Mouse (Mus musculus): ENCODE results near the gene Stard13. TPM values are rescaled to one million over a fixed set of nuclear protein-coding genes. Genes with fewer than 3 reads are reported as not detected.

The Stard13 gene
- polyA plus RNA-seq, 1 experiment from 2014 or later = 2.7 TPM

DNA sequence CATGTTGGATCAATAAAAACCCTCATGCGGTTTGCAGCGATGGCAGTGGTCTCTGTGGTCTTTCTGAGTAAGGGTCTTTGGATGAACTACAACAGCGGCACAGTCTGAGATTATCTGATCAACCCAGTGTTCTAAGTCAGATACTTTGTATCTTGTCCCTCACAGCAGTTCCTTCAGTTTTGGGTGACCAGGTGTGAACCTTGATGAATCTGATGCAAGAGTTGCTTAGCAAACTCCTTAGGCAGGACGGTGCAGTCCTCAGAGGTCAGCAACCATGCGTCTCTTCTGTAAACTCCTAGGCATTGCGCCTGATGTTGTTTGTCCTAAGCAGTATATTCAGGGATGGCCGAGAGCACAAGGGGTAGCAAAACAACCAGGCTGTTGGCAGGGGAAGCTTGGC lies 232.5 kb downstream of the Stard13 start:
- no peak overlapping the region for H3K4me2 ChIP-seq (ENCODE audit: low read depth, low read length)
- H3K36me3 ChIP-seq (ENCODE audit: control insufficient read depth, insufficient read depth, low read length) = no peaks in the 10 kb centered on the region
- H3K27me3 ChIP-seq (ENCODE audit: control insufficient read depth, insufficient read depth, low read length) = no peaks in the 10 kb centered on the region
- ATAC-seq (ENCODE audit: low read depth) = no peak
- H3K27ac ChIP-seq (ENCODE audit: low read depth, low read length) = no peak overlapping the region
- 94% methylated on average over 7 of the region's 7 CpGs for WGBS
- H3K4me3 ChIP-seq (ENCODE audit: low read depth, low read length) = no peak overlapping the region
- H3K4me1 ChIP-seq (ENCODE audit: control insufficient read depth, insufficient read depth, low read length) = no peaks in the 10 kb centered on the region
- no peaks in the 10 kb centered on the region for H3K9me3 ChIP-seq (ENCODE audit: control insufficient read depth, low read length)
- no peak overlapping the region for H3K9ac ChIP-seq (replicated peaks; ENCODE audit: low read depth, low read length)

DNA sequence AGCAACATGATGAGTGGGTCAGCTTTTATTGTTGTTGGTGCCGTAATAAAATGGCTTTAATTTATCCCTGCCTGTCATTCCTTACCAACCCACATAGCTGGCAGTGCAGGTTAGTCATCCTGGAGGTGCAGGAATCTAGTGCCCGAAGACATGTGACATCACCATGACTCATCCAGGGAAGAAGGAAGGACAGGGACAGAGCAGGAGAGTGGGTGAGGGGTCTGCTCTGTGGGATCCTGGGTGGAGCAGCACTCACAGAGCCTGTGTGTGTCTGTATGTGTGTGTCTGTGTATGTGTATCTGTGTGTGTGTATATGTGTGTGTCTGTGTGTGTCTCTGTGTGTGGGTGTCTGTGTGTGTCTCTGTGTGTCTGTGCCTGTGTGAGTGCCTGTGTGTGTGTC lies 237.1 kb downstream of the Stard13 start:
- Histone ChIP-seq H3K27ac (ENCODE audit: low read depth, low read length) (no peak overlapping the region), H3K36me3 (ENCODE audit: control insufficient read depth, insufficient read depth, low read length) (no peaks in the 10 kb centered on the region), H3K9me3 (ENCODE audit: control insufficient read depth, low read length) (no peaks in the 10 kb centered on the region), H3K4me2 (ENCODE audit: low read depth, low read length) (no peak overlapping the region), H3K9ac (replicated peaks; ENCODE audit: low read depth, low read length) (no peak overlapping the region), H3K27me3 (ENCODE audit: control insufficient read depth, insufficient read depth, low read length) (no peaks in the 10 kb centered on the region), H3K4me1 (ENCODE audit: control insufficient read depth, insufficient read depth, low read length) (no peaks in the 10 kb centered on the region), H3K4me3 (ENCODE audit: low read depth, low read length) (no peak overlapping the region)
- ATAC-seq (ENCODE audit: low read depth) = no peak
- 71% methylated on average over 2 of the region's 2 CpGs for WGBS

DNA sequence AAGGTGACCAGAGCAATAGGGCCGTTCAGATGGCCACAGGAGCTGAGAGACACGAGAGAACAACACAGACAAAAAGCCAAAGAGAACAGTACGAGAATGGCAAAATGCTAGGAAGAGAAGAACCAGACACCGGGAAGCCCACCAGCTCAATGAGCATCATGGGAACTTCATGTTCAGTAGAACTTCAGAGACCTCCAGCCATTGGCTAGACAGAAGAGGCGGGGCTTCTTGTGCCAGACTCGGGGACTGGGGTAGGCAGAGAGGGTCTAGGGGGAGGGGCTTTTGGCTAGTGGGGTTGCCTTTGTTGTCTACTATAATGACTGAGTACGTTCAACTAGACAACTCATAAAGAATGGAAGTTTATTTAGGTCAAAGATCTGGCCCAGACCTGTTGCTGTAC lies 239.5 kb downstream of the Stard13 start:
- H3K36me3 ChIP-seq (ENCODE audit: control insufficient read depth, insufficient read depth, low read length) = no peaks in the 10 kb centered on the region
- no peak overlapping the region for H3K4me3 ChIP-seq (ENCODE audit: low read depth, low read length)
- H3K9ac ChIP-seq (replicated peaks; ENCODE audit: low read depth, low read length) = no peak overlapping the region
- no peak overlapping the region for H3K4me2 ChIP-seq (ENCODE audit: low read depth, low read length)
- ATAC-seq (ENCODE audit: low read depth) = no peak
- no peaks in the 10 kb centered on the region for H3K4me1 ChIP-seq (ENCODE audit: control insufficient read depth, insufficient read depth, low read length)
- no peak overlapping the region for H3K27ac ChIP-seq (ENCODE audit: low read depth, low read length)
- 94% methylated on average over 7 of the region's 7 CpGs for WGBS
- no peaks in the 10 kb centered on the region for H3K9me3 ChIP-seq (ENCODE audit: control insufficient read depth, low read length)
- H3K27me3 ChIP-seq (ENCODE audit: control insufficient read depth, insufficient read depth, low read length) = no peaks in the 10 kb centered on the region

Other genes starting within 250 kb of the Stard13 start
- not detected in 2 replicates for gene Gm42906, start 194.3 kb upstream of the Stard13 start, polyA plus RNA-seq (2014; fragmentation: Nextera tagmentation; extraction: Ambion mirVana)

All from neural tube, embryonic 14.5 days (tissue).